Mouse (Mus musculus) heart, adult 11 months (tissue): ENCODE data around the gene 5031439G07Rik.

Experiments used
- DNase-seq: peaks from one replicate; pipeline ENCODE4 v3.0.0; 2022

Gene 5031439G07Rik

DNA sequence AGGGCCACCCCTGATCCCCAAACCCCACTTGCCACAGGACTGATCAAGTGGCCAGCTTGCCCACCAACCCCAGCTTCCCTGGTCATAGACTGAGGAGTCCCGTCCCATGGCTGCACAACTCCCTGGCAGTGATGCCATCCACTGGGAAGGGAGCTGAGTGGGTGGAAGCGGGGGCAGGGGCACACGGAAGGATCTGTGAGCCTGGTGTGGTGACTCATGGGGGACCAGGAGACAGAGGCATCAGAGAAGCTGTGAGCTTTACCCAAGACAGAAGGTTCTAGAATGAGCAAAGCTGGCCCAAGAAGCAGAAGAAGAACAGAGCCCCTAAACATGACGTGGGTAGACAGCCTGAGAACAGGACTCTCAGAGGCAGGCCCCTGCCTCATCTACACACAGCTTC is 38.3 kb downstream of the 5031439G07Rik start:
- DNase-seq = no peak

DNA sequence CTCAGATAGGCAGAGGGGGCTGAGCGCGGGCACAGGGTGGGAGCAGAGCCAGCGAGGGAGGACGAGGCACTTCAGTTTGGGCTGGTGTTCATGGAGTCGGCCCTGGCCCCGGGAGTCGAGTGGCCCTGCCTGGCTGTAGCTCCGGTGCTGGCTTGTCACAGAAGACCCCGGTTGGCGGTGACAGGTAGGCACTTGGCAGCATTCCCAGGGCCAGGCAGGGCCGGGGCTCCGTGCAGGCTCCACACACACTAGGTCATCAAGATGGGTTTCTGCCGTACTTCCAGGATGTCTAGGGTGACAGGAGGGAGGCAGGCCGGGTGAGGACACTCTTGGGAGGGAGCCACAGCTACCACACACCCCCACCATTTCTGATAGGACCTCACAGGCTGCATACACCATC is 39.4 kb downstream of the 5031439G07Rik start:
- DNase-seq = peak; percentile 90

DNA sequence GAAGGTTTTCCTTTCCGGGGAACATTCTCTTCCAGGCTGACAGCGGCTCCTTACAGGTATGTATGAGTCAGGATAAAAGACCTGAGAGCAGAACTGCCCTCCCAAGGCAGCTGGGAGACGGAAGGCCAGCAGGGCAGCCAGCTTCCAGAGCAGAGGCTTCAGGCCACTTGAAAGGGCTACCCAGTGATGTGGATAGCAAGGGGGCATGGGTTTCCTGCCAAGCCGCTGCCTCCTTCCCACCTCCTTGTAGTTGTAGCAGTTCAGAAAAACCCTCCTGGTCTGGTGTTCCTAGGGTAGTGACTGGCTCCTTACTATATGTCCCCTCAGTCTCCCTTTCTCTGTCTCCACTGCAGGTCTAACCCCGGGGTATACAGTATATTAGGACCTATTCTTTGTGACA is 44.0 kb downstream of the 5031439G07Rik start:
- DNase-seq = no peak

DNA sequence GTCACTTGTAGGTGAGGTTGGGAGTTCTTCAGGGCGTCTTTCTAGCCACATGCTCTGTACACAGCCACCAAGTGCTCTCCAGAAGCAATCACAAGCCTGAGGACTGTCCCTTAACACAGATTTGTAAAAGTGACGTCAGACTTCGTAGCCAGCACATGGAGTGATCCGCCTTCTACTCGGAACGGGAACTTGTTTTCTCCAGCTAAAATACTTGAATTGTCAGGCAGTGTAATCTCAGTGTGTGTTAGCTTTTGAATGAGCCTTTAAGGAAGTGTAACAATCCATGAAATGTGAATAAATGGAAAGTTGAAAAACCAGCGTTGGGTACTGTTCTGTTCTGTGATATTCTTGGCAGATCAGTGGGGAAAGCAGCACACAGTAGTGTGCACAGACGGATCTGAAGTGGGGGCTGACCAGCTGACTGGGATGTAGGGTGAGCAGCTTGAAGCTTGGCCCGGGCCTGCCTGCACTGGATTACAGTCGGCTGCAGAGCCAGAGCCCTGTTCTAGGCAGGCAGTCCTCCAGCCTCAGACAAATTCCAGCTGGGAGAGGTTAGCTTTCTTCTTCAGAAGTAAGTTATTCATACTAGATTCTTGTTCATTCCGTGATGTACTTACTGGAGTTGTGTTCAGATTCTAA is 45.6 kb downstream of the 5031439G07Rik start:
- peak; percentile 96 for DNase-seq

DNA sequence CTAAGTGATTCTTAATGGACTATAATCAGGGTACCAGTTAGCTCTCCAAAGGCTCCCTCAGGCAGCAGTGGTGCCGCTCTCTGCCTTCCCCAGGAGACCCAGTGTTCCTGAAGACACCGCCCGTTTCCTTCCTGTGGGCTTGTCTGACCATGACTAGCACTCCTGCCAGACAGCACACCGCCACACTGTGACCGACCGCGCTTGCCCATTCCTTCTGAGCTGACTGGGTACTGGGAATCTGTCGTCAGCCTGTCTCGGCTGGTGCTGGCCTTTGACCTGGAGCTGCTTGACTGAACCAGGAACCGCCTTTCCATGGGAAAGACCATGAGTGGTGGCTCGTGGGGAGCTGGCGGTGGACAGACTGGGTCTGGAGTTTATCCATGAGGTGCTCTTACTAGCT is 48.2 kb downstream of the 5031439G07Rik start:
- peak; percentile 97 for DNase-seq

DNA sequence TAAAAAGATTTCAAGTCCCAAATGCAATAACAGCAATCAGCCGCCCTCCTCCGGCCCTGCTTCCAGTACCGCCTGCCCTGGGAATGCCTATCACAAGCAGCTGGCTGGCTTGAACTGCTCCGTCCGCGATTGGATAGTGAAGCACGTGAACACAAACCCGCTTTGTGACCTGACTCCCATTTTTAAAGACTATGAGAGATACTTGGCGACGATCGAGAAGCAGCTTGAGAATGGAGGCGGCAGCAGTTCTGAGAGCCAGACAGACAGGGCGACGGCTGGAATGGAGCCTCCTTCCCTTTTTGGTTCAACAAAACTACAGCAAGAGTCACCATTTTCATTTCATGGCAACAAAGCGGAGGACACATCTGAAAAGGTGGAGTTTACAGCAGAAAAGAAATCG is 53.5 kb downstream of the 5031439G07Rik start:
- no peak for DNase-seq

DNA sequence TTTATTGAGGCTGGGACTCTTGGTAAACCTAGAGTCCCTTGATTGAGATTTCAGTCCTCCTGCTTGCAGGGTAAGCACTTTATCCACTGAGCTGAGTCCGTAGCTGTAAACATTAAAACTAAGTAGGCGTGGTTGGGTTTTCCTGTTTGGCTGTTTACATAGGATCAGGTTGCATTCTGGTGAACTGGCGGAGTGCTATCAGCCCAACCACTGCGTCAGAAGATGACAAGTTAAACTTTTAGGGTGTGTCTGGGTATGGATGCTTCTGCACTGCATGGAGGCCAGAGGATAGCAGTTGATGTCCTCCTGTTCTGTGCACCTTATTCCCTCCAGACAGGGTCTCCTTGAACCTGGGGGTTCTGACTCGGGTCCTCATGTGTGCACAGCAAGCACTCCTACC is 56.0 kb downstream of the 5031439G07Rik start:
- DNase-seq = no peak

DNA sequence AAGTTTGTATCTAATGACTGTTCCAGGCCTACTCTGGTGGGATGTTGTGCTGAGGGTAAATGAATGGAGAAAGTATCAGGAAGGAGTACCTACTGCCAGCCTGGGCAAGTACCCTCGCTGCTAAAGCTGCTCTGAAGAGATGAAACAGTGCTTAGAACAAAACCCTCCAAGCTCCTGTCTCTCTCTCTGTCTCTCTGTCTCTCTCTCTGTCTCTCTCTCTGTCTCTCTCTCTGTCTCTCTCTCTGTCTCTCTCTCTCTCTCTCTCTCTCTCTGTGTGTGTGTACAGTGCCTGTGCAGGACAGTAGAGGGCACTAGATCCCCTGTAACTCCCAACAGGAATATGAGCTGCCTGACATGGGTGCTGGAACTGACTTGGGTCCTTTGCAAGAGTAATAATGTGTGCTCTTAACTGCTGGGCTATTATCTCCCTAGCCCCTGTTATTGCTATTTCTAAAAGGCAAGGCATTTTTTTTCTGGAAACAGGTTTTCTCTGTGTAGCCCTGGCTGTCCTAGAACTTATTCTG is 62.8 kb downstream of the 5031439G07Rik start:
- no peak for DNase-seq

DNA sequence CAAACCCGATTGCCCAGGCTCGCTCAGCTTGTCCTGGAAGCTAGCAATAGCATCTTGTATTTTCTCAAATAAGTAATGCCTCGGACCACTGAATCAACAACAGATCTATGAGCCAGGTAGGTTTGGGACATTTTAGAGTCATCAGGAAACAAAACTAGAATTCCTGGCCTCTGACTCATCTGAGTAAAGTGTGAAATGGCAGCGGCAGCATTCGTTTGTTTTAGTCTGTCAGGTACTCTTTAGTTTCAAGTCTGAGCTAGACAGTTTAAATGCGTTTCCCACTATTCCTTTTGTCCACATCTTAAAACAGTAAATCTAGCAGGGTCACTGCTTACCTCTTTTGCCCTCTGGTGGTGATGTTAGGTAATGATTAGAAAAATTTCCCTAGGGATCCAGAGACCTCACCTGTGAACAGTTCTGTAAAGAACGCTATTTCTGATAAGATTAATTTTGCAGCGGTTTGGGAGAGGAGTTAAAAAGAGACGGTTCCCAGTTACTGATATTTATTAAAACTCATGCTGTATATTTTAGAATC is 63.5 kb downstream of the 5031439G07Rik start:
- no peak for DNase-seq

DNA sequence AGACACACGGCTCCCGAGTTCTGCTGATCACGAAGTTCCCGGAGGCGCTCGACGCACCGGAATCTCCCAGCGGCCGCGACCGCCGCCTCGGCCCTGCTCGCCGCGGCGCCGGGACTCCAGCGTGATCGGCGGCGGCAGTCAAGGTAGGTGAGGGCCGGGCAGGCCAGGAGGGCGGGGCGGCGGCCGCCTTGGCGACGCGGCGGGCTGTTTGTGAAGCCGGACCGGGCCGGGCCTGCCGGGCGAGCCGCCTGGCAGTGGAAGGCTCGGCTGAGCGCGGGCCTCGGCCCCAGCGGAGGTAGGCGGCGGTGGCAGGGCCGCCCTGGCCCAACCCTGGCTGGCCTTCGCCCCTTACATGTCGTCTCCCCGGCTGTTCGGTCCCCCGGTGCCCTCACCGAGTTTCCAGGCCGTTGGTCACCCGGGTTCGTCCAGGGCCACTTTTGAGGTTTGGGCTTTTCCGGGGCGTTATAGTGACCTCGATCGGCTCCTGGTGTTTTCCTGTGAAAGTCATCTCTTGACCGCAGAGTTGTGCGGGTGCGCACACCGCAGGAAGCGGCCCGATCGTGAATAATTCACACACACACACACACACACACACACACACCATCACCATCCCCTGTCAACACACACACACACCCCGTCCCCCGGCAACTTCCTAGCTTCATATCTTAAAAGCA is 64.7 kb downstream of the 5031439G07Rik start:
- DNase-seq = no peak

DNA sequence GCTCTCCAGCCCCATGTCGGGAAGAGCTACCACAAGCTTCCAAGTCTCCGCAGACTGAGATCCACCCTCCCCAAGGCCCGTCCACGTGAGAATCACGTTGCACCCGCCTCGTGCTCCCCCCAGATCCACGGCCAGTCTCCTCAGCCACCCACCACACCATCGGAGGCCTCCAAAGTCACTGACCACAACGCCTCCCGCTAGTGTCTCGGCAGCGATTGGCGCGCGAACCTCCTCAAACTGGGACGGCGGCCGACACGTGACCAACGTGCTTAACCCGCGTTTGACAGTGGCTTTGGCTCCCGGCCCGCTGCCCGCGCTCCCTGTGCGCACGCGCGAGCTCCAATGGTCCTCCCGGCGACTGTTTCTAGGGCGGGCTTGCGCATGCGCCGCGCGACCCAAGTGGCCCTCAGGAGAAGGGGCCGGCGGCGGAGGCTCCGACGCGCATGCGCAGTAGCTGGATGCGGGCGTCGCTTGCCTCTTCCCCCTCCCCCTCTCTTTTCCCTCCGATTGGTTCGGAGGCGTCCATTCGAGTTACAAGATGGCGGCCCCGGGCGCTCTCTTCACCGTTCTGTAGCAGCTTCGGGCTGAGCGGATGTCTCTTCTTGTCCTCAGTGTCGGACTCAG is 65.4 kb downstream of the 5031439G07Rik start, which contains the start of gene Nup50:
TSS of gene Nup50 (plus strand) at position 528 of the 624 bp plus-strand sequence.
- DNase-seq = peak; percentile 100

DNA sequence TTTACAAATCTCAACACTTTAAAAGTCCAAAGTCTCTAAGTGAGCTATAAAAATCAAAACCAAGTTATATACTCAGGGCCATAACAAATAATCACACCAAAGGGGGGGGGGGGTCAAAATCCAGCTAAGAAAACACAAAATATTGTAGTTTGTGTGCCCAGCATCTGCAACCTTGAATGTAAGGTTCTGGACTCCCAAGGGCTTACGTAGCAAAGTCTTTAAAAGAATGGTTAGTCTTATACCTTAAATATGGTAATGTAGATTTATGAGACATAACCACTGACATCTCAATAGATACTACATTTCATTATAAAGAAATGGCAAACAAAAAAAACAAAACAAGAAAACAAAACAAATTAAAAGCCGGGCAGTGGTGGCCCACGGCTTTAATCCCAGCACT is 68.4 kb downstream of the 5031439G07Rik start, which contains the start of gene Gm29666:
TSS of gene Gm29666 (minus strand) at position 101 of the 400 bp plus-strand sequence.
- no peak for DNase-seq

DNA sequence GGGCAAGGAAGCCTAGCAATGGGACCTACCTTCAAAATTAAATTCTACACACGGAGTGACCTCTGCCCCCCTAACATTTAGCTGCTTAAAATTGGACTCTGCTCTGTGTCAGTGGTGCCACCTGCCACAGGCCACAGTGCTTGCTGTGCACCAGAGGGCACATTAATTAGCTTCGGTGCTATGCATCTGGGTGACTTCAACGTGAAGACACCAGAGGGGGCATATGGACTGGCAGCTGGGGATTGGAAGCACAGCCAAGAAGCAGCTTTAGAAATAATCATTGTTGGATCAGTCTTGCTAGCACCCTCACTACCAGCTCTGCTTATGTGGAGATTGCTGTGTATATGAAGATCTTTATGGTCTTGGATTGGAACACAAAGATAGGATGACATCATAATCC is 75.2 kb downstream of the 5031439G07Rik start:
- no peak for DNase-seq

DNA sequence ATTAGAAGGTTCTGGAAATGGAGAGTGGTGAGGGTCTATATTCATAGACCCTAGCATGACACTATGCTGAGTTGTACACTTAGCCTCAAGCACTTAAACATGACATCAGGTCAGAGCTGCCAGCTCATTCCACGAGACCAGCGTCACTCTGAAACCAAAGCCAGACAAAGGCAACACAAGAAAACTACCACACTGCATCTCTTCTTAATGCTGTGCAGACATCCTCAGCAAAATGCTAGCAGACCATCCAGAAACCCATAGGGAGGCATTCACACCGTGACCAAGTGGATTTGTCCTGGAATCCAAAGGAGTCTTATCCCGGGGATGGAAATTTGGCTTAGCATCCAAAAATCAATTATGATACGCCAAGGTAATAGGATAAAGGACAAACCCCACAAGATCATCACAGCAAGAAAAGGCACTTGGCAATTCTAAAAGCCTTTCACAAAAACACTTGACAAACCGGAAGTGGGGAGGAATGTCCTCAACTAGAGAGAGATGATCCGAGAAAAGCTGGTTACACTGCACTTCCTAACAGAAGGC is 84.4 kb downstream of the 5031439G07Rik start:
- DNase-seq = no peak

DNA sequence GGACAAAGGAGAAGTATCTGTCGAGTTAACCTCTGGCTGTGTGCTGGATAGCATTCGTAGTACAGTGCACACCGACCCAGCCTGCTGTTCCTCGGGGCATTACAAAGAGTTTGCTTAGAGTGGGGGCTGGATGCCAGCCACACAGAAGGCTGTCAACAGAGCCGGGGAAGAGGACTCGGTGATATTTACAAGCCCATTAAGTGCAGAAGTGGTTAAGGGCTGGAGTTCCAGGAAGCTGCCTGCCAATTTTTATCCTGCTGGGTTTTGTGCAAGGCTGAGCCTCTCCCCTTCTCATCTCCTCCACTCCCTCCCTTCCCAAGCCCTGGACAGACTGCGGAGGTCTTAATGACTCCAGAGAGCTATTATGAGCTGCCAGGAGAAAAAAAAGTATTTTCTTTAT is 90.3 kb downstream of the 5031439G07Rik start:
- DNase-seq = peak; percentile 87

DNA sequence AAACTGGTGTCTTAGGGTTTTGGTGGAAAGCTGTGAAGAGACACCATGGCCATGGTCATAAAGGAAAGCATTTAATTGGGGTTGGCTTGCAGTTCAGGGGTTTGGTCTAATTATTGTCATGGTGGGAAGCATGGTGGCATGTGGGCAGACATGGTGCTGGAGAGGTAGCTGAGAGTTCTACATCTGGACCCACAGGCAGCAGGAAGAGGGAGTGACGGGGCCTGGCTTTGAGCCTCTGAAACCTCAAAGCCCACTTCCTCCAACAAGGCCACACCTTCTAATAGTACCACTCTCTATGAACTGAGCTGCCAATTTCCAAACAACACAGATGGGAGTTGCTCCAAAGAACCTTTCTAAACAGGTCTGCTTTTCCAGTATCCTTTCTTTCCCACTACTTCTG is 91.7 kb downstream of the 5031439G07Rik start:
- no peak for DNase-seq

DNA sequence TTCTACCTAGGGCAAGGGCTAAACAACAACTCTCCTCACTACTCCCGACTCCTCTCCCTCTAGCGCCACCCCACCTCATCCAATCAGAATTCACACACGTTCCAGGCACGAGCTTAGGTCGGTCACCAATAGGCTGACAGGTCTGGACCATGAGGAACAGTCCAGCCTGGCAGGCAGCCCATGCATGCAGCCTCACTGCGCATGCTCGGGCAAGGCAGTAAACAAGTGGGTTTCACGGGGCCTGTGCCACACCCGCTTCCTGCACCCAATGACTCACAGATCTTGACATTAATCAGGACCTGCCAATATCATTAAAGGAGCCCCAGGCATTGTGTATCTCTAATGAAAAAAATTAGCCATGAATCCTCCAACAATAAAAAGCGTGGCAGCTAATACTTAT is 92.1 kb downstream of the 5031439G07Rik start:
- DNase-seq = peak; percentile 96
